13 mouse cellular contexts compared by ENCODE assay signal in the genomic region with DNA sequence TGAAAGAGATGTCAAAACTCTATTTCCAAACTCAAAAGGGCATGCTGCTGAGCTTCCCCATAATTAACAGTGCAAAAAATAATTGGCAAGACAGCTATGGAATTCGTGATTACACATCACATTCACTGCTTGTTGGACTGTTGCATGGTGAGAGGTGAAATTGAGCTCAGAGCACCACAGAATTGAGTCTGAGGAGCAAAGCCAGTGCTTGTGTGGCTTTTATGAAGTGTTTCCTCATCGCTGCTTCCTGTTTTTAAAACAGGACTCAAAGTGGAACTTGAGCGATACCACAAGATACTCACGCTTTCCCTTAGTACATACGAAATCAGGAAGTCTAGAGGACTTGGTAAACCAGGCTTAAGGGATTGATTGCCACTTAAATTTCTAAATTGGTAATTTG. TPM values are rescaled to one million over a fixed set of nuclear protein-coding genes. Genes with fewer than 3 reads are reported as not detected.
DNase-seq lines count a peak whose midpoint lies in the region; ATAC-seq and TF ChIP-seq lines count a peak whose summit lies in the region.
"Had no signal": no experiment of that assay in that cellular context is flagged by ENCODE, and none has a peak within 500 bp of the region (broad histone marks: within the 10 kb centered on the region; RNA-seq: fewer than 3 reads in every experiment).

No protein-coding gene starts in this region.

- 7% methylated on average over 5 of the region's 5 CpGs for whole genome bisulfite sequencing in thymus, adult 2 months
- WGBS in midbrain, embryonic 13.5 days, result 94% methylated on average over 5 of the region's 5 CpGs

- no peak overlapping the region for H3K9ac ChIP-seq in midbrain, embryonic 13.5 days (replicated peaks)
- H3K9ac ChIP-seq: embryonic facial prominence, embryonic 13.5 days; heart, embryonic 15.5 days; liver, embryonic 14.5 days; neural tube, embryonic 12.5 days had no signal

- no peak for TF ChIP-seq CTCF in thymus, adult 2 months (IDR thresholded peaks at IDR 0.05; ENCODE audit: borderline replicate concordance, control insufficient read depth, extremely low read depth, insufficient read depth, low read length, poor library complexity)

- no peaks in the 10 kb centered on the region for H3K27me3 ChIP-seq in thymus, adult 2 months (ENCODE audit: control insufficient read depth, insufficient read depth, low read length)
- H3K27me3 ChIP-seq in splenic B cell, adult 2 months (ENCODE audit: control insufficient read depth, insufficient read depth, low read length, poor library complexity, severe bottlenecking), result no peaks in the 10 kb centered on the region
- H3K27me3 ChIP-seq in midbrain, embryonic 13.5 days, result no peaks in the 10 kb centered on the region
- H3K27me3 ChIP-seq: embryonic facial prominence, embryonic 13.5 days; heart, embryonic 15.5 days; neural tube, embryonic 12.5 days had no signal

- no peaks in the 10 kb centered on the region for H3K9me3 ChIP-seq in midbrain, embryonic 13.5 days
- H3K9me3 ChIP-seq: embryonic facial prominence, embryonic 13.5 days; heart, embryonic 15.5 days; neural tube, embryonic 12.5 days had no signal

- peaks cover 3% of the 10 kb centered on the region for H3K4me1 ChIP-seq in thymus, adult 2 months (replicated peaks; ENCODE audit: control insufficient read depth, insufficient read depth, low read length)
- no peaks in the 10 kb centered on the region for H3K4me1 ChIP-seq in midbrain, embryonic 13.5 days (replicated peaks)
- H3K4me1 ChIP-seq: embryonic facial prominence, embryonic 13.5 days; heart, embryonic 15.5 days; neural tube, embryonic 12.5 days had no signal

- no peak for TF ChIP-seq POLR2A in thymus, adult 2 months (IDR thresholded peaks at IDR 0.05; ENCODE audit: control insufficient read depth, extremely low read depth, insufficient read depth, low read length, poor library complexity)

- peak; percentile 18 for DNase-seq in thymus, adult 2 months
- no peak for DNase-seq in thymus, adult 18-20 months
- DNase-seq in T-cell, adult 2 months (ENCODE audit: low spot score), result peak; percentile 71
- DNase-seq in lung, postnatal 10 days, result peak; percentile 47
- DNase-seq in splenic B cell, adult 2 months (ENCODE audit: low read depth, low spot score), result peak; percentile 76
- no peak for DNase-seq in retina, embryonic 14.5 days (ENCODE audit: low spot score)
- no peak for DNase-seq in kidney, adult 18-20 months

- no peak overlapping the region for H3K4me2 ChIP-seq in midbrain, embryonic 13.5 days (replicated peaks)
- H3K4me2 ChIP-seq: embryonic facial prominence, embryonic 13.5 days; heart, embryonic 15.5 days; neural tube, embryonic 12.5 days had no signal

- H3K4me3 ChIP-seq in thymus, adult 2 months (ENCODE audit: control insufficient read depth, insufficient read depth, low read length), result no peak overlapping the region
- no peak overlapping the region for H3K4me3 ChIP-seq in midbrain, embryonic 13.5 days (replicated peaks)
- H3K4me3 ChIP-seq: embryonic facial prominence, embryonic 13.5 days; heart, embryonic 15.5 days; neural tube, embryonic 12.5 days had no signal

- no peak for ATAC-seq in midbrain, embryonic 13.5 days
- ATAC-seq: intestine, postnatal 0 days had no signal

- H3K27ac ChIP-seq in thymus, adult 2 months (ENCODE audit: control insufficient read depth, insufficient read depth, low read length), result no peak overlapping the region; the same call in 1 of the 2 replicates
- no peak overlapping the region for H3K27ac ChIP-seq in midbrain, embryonic 13.5 days
- H3K27ac ChIP-seq: embryonic facial prominence, embryonic 13.5 days; heart, embryonic 15.5 days; liver, embryonic 14.5 days; neural tube, embryonic 12.5 days had no signal

- no peaks in the 10 kb centered on the region for H3K36me3 ChIP-seq in thymus, adult 2 months (ENCODE audit: control insufficient read depth, insufficient read depth, low read length)
- no peaks in the 10 kb centered on the region for H3K36me3 ChIP-seq in splenic B cell, adult 2 months (ENCODE audit: control insufficient read depth, insufficient read depth, low read length, poor library complexity, severe bottlenecking)
- H3K36me3 ChIP-seq in midbrain, embryonic 13.5 days, result no peaks in the 10 kb centered on the region
- H3K36me3 ChIP-seq: embryonic facial prominence, embryonic 13.5 days; heart, embryonic 15.5 days; neural tube, embryonic 12.5 days had no signal

RNA-seq across cellular contexts. Expression of a gene that starts 24.0 kb away (rescaled TPM):
- polyA plus RNA-seq in thymus, adult 2 months (2012; rRNA removed), result 8.6 and 9.5 TPM in 2 replicates
- polyA plus RNA-seq in midbrain, embryonic 13.5 days (2015; fragmentation: Nextera tagmentation; extraction: Ambion mirVana), result 0.57 and 0.59 TPM in 2 replicates

Comparison
In these comparisons a context has a peak if more than half of its experiments do, and no peak if none do; other contexts are left out.
1. DNase-seq: peak in thymus, adult 2 months (single experiment), T-cell, adult 2 months (single experiment), lung, postnatal 10 days (single experiment) and splenic B cell, adult 2 months (single experiment); none in thymus, adult 18-20 months (0 of 2), retina, embryonic 14.5 days (single experiment) and kidney, adult 18-20 months (single experiment).